Mouse (Mus musculus): ENCODE measurements around the gene Oxld1. TPM values are rescaled to one million over a fixed set of nuclear protein-coding genes. Genes with fewer than 3 reads are reported as not detected.

Oxld1 gene
- polyA plus RNA-seq, 1 experiment from 2014 or later: 11.2 TPM

DNA sequence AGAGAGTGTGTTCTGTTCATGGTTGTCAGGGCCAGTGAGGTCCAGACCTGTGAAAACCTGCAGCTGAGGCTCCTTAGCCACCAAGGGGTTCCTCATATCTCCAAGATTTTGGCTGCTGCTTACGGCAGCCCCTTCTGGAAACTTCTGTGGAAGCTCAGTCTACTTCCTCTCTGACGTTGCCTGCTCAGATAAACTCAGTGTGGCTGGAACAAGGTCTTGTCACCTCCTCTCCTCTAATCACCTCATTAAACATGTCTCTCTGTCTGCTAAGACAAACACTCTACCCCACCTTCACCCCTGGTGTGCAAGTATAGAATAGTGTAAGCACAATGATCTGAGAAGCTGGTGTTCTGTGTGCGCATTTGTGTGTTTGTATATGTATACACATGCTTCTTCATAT, 12.4 kb downstream of the Oxld1 start:
- H3K9me3 ChIP-seq: no peaks in the 10 kb centered on the region
- H3K4me3 ChIP-seq: no peak overlapping the region
- 75% methylated on average over 3 of the region's 3 CpGs for WGBS
- no peak overlapping the region for H3K4me2 ChIP-seq (replicated peaks)
- ATAC-seq (ENCODE audit: insufficient number of reproducible peaks, insufficient read depth, low FRiP score, low TSS enrichment): no peak
- no peaks in the 10 kb centered on the region for H3K27me3 ChIP-seq
- no peak overlapping the region for H3K9ac ChIP-seq
- H3K27ac ChIP-seq: no peak overlapping the region
- no peaks in the 10 kb centered on the region for H3K36me3 ChIP-seq
- no peaks in the 10 kb centered on the region for H3K4me1 ChIP-seq

DNA sequence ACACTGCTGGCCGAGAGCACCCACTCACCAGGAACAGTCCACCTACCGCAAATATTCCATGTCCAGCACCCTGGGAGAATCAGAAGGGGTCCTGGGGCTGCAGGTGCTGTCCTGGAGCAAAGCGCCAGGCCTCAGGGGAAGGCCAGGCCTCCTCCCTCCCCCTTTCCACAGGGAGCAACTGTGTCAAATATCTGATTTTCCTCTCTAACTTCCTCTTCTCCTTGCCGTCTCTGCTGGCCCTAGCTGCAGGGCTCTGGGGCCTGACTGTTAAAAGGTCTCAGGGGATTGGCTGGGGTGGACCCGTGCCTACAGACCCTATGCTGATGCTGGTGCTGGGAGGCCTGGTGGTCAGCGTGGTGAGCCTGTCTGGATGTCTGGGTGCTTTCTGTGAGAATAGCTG, 13.8 kb downstream of the Oxld1 start:
- no peak for ATAC-seq (ENCODE audit: insufficient number of reproducible peaks, insufficient read depth, low FRiP score, low TSS enrichment)
- 64% methylated on average over 6 of the region's 6 CpGs for WGBS
- H3K4me3 ChIP-seq: no peak overlapping the region
- H3K36me3 ChIP-seq: no peaks in the 10 kb centered on the region
- H3K9me3 ChIP-seq: no peaks in the 10 kb centered on the region
- H3K27ac ChIP-seq: no peak overlapping the region
- H3K27me3 ChIP-seq: no peaks in the 10 kb centered on the region
- no peak overlapping the region for H3K4me2 ChIP-seq (replicated peaks)
- H3K4me1 ChIP-seq: no peaks in the 10 kb centered on the region
- no peak overlapping the region for H3K9ac ChIP-seq

DNA sequence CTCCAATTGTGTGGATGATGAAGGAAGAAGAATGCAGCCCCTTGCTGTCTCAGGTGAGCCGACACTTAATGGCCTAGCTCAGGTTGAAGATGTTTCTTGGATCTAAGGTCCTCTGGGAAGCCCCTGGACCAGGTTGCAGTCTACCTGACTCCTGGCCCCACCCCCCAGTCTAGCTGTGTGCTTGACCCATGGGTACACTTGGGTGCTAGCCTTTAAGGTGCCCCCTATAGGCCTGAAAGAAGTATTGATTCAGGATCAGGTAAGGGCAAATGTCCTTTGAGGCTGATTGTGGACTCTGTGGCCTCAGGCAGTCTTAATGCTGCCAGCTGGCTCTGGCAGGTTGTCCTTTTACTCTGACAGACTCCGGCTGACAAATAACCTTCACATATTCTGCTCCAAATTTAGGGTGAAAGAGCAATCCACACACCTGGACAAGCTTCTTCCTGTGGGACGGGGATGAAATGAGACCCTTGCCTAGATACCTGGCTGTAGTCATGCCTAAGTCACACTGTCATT, 15.0 kb downstream of the Oxld1 start:
- H3K9me3 ChIP-seq: no peaks in the 10 kb centered on the region
- WGBS: 78% methylated on average over 3 of the region's 3 CpGs
- H3K27me3 ChIP-seq: no peaks in the 10 kb centered on the region
- H3K9ac ChIP-seq: no peak overlapping the region
- no peak for ATAC-seq (ENCODE audit: insufficient number of reproducible peaks, insufficient read depth, low FRiP score, low TSS enrichment)
- no peaks in the 10 kb centered on the region for H3K4me1 ChIP-seq
- no peak overlapping the region for H3K27ac ChIP-seq
- no peak overlapping the region for H3K4me2 ChIP-seq (replicated peaks)
- H3K36me3 ChIP-seq: no peaks in the 10 kb centered on the region
- H3K4me3 ChIP-seq: no peak overlapping the region

DNA sequence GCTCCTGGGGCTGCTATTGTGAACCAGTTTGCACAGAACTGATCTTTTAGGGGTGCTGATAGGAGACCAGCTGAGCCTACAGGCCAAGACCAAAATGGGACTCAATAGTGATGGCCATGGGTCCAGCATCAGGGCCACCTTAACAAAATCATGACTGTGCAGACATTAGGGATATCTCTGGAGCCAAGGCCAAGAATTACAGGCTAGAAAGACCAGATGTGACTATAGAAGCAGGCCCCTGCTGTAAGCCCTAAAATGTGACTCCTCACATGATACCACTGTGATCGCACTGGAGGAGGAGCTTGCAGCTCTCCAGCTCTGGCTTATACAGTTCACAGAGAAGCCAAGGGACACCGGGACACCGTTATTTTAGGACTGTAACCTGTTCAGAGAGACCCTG, 15.5 kb downstream of the Oxld1 start, which contains the start of gene Tspan10:
Gene Tspan10, plus strand, starts transcription at position 301 of the 400 bp plus-strand sequence.
- ATAC-seq (ENCODE audit: insufficient number of reproducible peaks, insufficient read depth, low FRiP score, low TSS enrichment): no peak
- no peak within 1 kb of the TSS for H3K27ac ChIP-seq
- no peaks in the 10 kb centered on the region for H3K9me3 ChIP-seq
- H3K4me1 ChIP-seq: no peaks in the 10 kb centered on the region
- WGBS: 90% methylated on average over 3 of the region's 3 CpGs
- H3K9ac ChIP-seq: no peak within 1 kb of the TSS
- no peak within 1 kb of the TSS for H3K4me2 ChIP-seq (replicated peaks)
- H3K27me3 ChIP-seq: no peaks in the 10 kb centered on the region
- no peaks in the 10 kb centered on the region for H3K36me3 ChIP-seq
- H3K4me3 ChIP-seq: no peak within 1 kb of the TSS

DNA sequence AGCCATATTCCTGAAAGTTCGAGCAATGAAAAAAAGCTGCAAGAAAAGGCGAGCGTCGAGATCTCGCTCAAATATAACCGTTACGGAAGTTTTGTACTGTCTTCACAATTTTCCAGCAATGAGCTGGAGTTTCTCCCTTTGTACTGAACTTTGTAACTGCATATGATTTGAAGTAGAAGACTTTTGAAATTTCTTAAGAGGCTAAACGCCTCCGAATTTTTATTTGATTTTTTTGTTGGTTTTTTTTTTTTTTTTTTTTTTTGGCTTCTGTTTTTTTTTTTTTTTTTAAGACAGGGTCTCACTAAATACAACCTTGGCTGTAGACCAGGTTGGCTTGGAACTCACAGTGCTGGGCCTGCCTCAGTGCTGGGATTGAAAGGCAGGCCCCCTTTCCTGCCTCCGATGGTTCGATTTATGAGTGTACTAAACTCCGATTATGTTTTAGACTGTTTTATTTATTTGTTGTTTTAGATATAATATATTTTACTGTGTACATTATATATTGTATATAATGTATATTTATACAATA, 19.9 kb downstream of the Oxld1 start:
- Histone ChIP-seq H3K9ac (peak overlapping the region; percentile 85), H3K27me3 (no peaks in the 10 kb centered on the region), H3K27ac (no peak overlapping the region; the same call in 1 of the 2 replicates), H3K9me3 (no peaks in the 10 kb centered on the region), H3K36me3 (peaks cover 20% of the 10 kb centered on the region), H3K4me3 (peak overlapping the region; percentile 87), H3K4me1 (peaks cover 11% of the 10 kb centered on the region), H3K4me2 (replicated peaks) (peak overlapping the region; percentile 72)
- ATAC-seq (ENCODE audit: insufficient number of reproducible peaks, insufficient read depth, low FRiP score, low TSS enrichment): no peak
- 29% methylated on average over 12 of the region's 12 CpGs for WGBS

DNA sequence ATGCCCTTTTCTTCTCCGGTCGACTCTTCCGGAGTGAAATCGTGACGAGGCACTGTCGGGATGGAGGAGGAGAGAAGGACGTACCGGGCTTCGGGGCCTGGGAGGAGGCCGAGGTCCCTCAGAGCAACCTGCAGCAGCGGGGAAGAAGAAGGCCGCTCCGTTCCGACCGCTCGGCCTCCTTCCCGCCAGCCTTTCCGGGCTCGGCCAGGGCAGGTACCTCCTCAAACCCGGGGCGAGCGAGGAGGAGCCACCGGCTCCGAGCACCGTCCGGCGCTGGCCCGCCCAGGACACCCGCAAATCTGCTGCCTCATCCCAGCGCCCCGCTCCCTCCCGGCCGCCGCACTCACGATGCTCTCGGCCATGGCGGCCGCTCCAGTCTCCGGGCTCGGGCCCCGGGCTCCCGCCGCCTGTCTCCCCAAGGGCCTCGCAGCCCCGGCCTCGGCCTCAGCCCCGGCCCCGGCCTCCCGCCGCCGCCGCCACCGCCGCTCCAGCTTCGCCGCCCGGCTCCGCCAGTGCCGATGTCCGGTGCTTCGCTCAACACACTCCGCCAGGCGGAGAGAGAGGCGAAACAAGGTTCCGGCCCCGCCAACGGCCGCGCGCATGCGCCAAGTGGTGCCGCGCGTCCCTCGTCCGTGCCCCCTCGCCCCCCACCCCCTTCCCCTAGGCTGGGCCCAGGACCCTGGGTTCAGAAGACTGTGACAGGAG, 20.6 kb downstream of the Oxld1 start, which contains the start of gene Nploc4:
Gene Nploc4, minus strand, starts transcription at position 557 of the 705 bp plus-strand sequence.
- WGBS: under 1% methylated on average over 68 of the region's 77 CpGs
- no peaks in the 10 kb centered on the region for H3K27me3 ChIP-seq
- H3K36me3 ChIP-seq: peaks cover 27% of the 10 kb centered on the region
- peak within 1 kb of the TSS; percentile 85 for H3K9ac ChIP-seq
- H3K9me3 ChIP-seq: no peaks in the 10 kb centered on the region
- H3K4me3 ChIP-seq: peak within 1 kb of the TSS; percentile 87
- ATAC-seq (ENCODE audit: insufficient number of reproducible peaks, insufficient read depth, low FRiP score, low TSS enrichment): peak; percentile 83
- peak within 1 kb of the TSS; percentile 72 for H3K4me2 ChIP-seq (replicated peaks)
- peak within 1 kb of the TSS; percentile 67 for H3K27ac ChIP-seq
- H3K4me1 ChIP-seq: peaks cover 11% of the 10 kb centered on the region

DNA sequence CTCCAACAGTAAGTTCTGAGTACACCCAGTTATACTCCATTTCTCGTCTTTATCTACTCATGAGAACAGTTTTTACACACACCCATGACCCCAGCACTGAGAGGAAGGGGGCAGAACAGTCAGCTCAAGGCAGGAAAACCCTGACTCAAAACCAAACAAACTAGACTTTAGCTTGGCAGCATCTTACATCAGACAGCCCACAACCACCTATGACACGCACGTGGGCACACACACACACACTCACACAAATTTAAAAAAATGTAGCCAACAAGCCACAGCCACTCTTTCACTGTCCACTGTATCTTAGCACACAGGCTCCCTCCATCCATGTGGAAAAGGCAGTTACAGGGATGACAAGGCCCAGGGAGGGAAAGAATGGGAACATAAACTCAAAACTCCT, 31.1 kb downstream of the Oxld1 start:
- Histone ChIP-seq H3K27me3 (no peaks in the 10 kb centered on the region), H3K4me1 (no peaks in the 10 kb centered on the region), H3K4me2 (replicated peaks) (no peak overlapping the region), H3K9ac (peak overlapping the region; percentile 15; the same call in 1 of the 2 replicates), H3K36me3 (peaks cover 72% of the 10 kb centered on the region), H3K4me3 (no peak overlapping the region), H3K27ac (no peak overlapping the region), H3K9me3 (no peaks in the 10 kb centered on the region)
- no peak for ATAC-seq (ENCODE audit: insufficient number of reproducible peaks, insufficient read depth, low FRiP score, low TSS enrichment)
- WGBS: 95% methylated on average over 3 of the region's 3 CpGs

DNA sequence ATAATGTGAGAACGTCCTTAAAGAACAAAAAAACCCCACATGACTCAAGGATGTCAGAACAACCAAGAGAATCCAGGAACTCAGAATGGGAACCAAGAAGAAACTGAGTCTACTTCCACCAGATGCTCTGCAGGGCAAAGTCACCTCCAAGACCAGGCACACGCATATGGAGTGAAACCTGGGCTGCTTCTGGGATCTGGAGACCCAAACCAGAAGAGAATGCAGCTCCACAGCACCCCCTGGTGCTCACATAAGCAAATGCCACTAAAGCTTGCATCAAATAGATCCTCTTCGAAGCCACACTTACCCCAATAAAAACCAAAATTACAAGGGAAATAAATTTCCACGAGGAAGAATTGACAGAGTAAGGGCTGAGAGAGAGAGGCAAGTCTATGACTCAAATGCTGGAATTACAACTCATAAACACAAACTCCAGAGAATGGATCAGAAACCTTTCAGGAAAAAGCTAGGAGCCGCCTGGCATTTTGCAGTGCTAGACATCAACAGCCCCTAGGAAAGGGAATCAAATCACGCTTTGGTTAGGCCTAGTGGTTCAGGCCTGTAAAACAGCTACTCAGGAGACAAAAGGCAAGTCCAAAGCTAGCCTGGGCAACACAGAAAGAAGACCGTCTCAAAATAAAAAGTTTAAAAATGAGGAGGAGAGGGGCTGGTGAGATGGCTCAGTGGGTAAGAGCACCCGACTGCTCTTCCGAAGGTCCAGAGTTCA, 34.1 kb downstream of the Oxld1 start:
- 68% methylated on average over 9 of the region's 9 CpGs for WGBS
- Histone ChIP-seq H3K27me3 (no peaks in the 10 kb centered on the region), H3K27ac (no peak overlapping the region), H3K4me2 (replicated peaks) (no peak overlapping the region), H3K36me3 (peaks cover 84% of the 10 kb centered on the region), H3K9ac (no peak overlapping the region), H3K9me3 (no peaks in the 10 kb centered on the region), H3K4me1 (no peaks in the 10 kb centered on the region), H3K4me3 (no peak overlapping the region)
- no peak for ATAC-seq (ENCODE audit: insufficient number of reproducible peaks, insufficient read depth, low FRiP score, low TSS enrichment)

DNA sequence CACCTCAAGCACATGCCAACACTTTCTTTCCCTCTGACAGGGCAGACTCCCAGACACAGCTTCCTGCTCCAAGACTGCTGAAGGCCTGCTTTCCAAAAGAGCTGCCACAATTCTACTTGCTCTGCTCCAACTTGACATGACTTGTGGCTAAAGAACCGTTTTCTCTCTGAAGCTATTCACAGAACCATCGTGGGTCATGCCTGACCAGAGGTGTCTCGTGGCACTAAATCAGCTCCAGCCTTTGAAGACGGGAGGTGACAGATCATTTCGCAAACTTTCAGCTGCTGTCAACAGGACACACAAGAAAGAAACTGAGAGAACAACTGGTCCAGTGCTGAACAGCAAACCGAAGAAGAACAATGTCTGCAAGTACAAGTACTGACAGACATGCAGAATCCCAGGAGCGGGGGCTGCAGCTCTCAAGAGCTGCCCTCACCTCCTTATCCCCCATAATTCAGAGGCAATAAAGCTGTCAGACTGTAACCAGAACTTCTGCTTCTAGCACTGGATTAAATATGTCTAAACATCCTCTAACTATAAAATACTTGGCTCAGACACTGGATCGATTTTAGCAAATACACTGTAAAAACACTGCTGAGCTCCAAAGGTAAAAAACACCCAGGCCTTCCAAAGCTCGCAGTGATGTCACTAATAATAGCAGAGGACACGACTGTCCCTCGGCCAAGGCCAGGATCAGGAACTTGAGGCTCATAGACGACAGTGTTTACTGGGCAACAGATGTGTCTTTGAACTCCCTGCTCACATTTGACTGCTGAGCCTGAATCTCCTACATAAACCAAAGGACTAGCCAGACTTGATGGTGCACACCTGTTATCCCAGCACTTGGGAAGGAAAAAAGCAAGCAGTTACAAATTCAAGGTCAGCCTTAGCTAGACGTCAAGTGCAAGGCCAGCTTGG, 35.0 kb downstream of the Oxld1 start:
- no peaks in the 10 kb centered on the region for H3K27me3 ChIP-seq
- no peak overlapping the region for H3K4me2 ChIP-seq (replicated peaks)
- no peak overlapping the region for H3K27ac ChIP-seq
- WGBS: 85% methylated on average over 13 of the region's 13 CpGs
- ATAC-seq (ENCODE audit: insufficient number of reproducible peaks, insufficient read depth, low FRiP score, low TSS enrichment): no peak
- H3K36me3 ChIP-seq: peaks cover 84% of the 10 kb centered on the region
- no peak overlapping the region for H3K9ac ChIP-seq
- H3K4me1 ChIP-seq: no peaks in the 10 kb centered on the region
- H3K9me3 ChIP-seq: no peaks in the 10 kb centered on the region
- H3K4me3 ChIP-seq: no peak overlapping the region

DNA sequence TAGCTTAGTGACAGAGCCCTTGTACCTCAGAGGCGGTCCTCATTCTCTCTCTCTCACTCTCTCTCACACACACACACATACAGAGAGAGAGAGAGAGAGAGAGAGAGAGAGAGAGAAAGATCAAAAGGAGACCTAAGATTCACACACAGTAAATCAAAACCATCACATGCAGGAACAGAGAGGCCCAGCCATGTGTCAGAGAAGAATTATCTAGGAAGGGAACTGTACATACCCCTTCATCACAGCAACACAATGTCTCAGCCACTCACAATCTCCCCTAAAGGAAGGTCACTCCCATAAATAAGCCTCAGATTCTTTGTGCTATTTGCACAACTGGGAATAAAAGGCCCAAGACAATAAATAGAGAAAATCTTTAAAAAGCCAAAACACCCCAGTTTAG, 39.3 kb downstream of the Oxld1 start:
- Histone ChIP-seq H3K4me2 (replicated peaks) (no peak overlapping the region), H3K27ac (no peak overlapping the region), H3K4me3 (no peak overlapping the region), H3K9me3 (no peaks in the 10 kb centered on the region), H3K4me1 (no peaks in the 10 kb centered on the region), H3K36me3 (peaks cover 83% of the 10 kb centered on the region), H3K9ac (no peak overlapping the region), H3K27me3 (no peaks in the 10 kb centered on the region)
- ATAC-seq (ENCODE audit: insufficient number of reproducible peaks, insufficient read depth, low FRiP score, low TSS enrichment): no peak
- WGBS: 95% methylated on average over 1 of the region's 1 CpGs

DNA sequence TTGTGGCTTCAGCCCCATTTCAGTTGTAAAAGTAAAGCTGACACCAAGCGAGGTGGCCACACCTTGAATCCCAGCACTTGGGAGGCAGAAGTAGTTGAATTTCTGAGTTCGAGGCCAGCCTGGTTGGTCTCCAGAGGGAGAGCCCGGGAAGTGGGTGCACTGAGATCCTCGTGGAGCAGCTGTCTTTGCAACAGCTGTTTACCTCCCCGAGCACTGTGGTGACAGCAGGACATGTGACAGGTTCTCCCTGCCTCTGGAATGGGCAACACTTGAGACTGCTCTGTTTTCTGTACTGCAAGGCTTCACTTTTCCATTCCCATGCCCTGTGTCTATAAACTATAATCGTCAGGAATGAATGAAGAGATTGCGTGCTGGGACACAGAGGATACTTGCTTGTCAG, 40.0 kb downstream of the Oxld1 start:
- WGBS: 89% methylated on average over 7 of the region's 7 CpGs
- Histone ChIP-seq H3K4me1 (no peaks in the 10 kb centered on the region), H3K27ac (no peak overlapping the region), H3K4me2 (replicated peaks) (no peak overlapping the region), H3K4me3 (no peak overlapping the region), H3K36me3 (peaks cover 82% of the 10 kb centered on the region), H3K9me3 (no peaks in the 10 kb centered on the region), H3K27me3 (no peaks in the 10 kb centered on the region), H3K9ac (no peak overlapping the region)
- ATAC-seq (ENCODE audit: insufficient number of reproducible peaks, insufficient read depth, low FRiP score, low TSS enrichment): no peak
